Mouse (Mus musculus) ES-Bruce4 (cell line): ENCODE results near the gene Fam114a1.

Experiments used
- CTCF ChIP-seq: IDR thresholded peaks from one replicate; pipeline ENCODE4 v1.8.1; 2011; ENCODE audit warnings: low read depth, low read length
- EP300 ChIP-seq: IDR thresholded peaks from 2 replicates; pipeline ENCODE4 v1.6.1; 2011; ENCODE audit warnings: low read depth, low read length; ENCODE audit not compliant: insufficient read depth
- POLR2A ChIP-seq: IDR thresholded peaks from one replicate; pipeline ENCODE4 v1.8.1; 2011; ENCODE audit warnings: low read length; ENCODE audit not compliant: insufficient read depth

DNA sequence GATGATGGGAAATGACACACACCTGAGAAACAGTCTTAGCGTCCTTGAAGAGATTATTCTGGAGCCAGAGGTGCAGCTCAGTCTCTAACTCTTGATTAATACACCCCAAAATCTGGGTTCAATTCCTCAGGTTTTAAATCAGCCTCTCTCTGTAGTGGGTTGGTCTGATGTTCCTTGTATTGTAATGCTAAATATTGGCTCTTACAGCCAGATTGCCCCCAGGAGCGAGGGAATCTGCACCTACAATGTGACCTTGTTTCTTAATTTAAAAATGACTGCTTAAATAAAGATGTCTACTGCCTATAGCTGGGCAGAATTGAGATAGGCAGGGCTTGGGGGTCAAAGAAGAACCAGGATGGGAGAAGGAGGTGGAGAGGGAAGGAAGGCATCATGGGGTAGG, 89.9 kb downstream of the Fam114a1 start:
- TF ChIP-seq CTCF = no peak
- TF ChIP-seq POLR2A = no peak
- no peak for TF ChIP-seq EP300
